Mouse (Mus musculus) Muller cell, postnatal 12 days (primary cell): ENCODE measurements around the gene Mesp1.

Experiments
- DNase-seq: peaks from one replicate; pipeline ENCODE4 v3.0.0-alpha.2; 2015; ENCODE audit errors: inconsistent ontology term

Gene Mesp1

GRCm38 (mm10) chr7:79742277-79742658 is 51.3 kb downstream of the Mesp1 start:
- no peak for DNase-seq
